Mouse (Mus musculus) C2C12 (cell line): ENCODE results near the gene 4930513O06Rik. TPM values are rescaled to one million over a fixed set of nuclear protein-coding genes. Genes with fewer than 3 reads are reported as not detected.

Experiments used
- H3K27me3 ChIP-seq: one replicate; pipeline ENCODE4 v1.6.1; 2011; ENCODE audit not compliant: control insufficient read depth, insufficient read depth, insufficient read length
- H3K36me3 ChIP-seq: one replicate; pipeline ENCODE4 v1.6.1; 2011; ENCODE audit not compliant: control insufficient read depth, insufficient read depth
- H3K4me3 ChIP-seq: one replicate; pipeline ENCODE4 v1.5.1; 2011; ENCODE audit warnings: mild to moderate bottlenecking, control low read depth; ENCODE audit not compliant: poor library complexity, insufficient read depth, severe bottlenecking
- H3K79me2 ChIP-seq: one replicate; pipeline ENCODE4 v1.6.1; 2011; ENCODE audit not compliant: control insufficient read depth, insufficient read depth
- H3K79me3 ChIP-seq: one replicate; pipeline ENCODE4 v1.6.1; 2011; ENCODE audit warnings: low read depth, control low read depth
- H3ac ChIP-seq: one replicate; pipeline ENCODE3; 2011; ENCODE audit warnings: low read depth; ENCODE audit not compliant: control insufficient read depth, insufficient read length
- CEBPB ChIP-seq: IDR thresholded peaks from one replicate; pipeline ENCODE4 v1.6.1; 2011; ENCODE audit warnings: low read depth, mild to moderate bottlenecking, control low read depth, moderate library complexity
- CTCF ChIP-seq: IDR thresholded peaks from one replicate; pipeline ENCODE4 v1.5.1; 2011; ENCODE audit not compliant: control insufficient read depth, insufficient read depth, insufficient read length
- FOSL1 ChIP-seq: IDR thresholded peaks from one replicate; pipeline ENCODE4 v1.8.0; 2011; ENCODE audit warnings: mild to moderate bottlenecking, low read length; ENCODE audit not compliant: poor library complexity, insufficient read depth, severe bottlenecking
- MAX ChIP-seq: IDR thresholded peaks from one replicate; pipeline ENCODE4 v1.6.1; 2011; ENCODE audit warnings: mild to moderate bottlenecking, control low read depth
- MYOD1 ChIP-seq: IDR thresholded peaks from one replicate; pipeline ENCODE4 v1.6.1; 2011; ENCODE audit warnings: low read depth; ENCODE audit not compliant: control insufficient read depth, insufficient read length
- MYOG ChIP-seq: IDR thresholded peaks from one replicate; pipeline ENCODE4 v1.6.1; 2011; ENCODE audit not compliant: control insufficient read depth, insufficient read length; ENCODE audit errors: extremely low read depth
- USF1 ChIP-seq: IDR thresholded peaks from one replicate; pipeline ENCODE4 v1.6.1; 2011; ENCODE audit warnings: low read depth, mild to moderate bottlenecking, control low read depth, moderate library complexity
- long read RNA-seq, 2 experiments: library from polyadenylated mRNA; unstranded; transcript quantifications; one replicate each; pipeline ENCODE4 v2.0.0; 2019 to 2020
- polyA plus RNA-seq: library from polyadenylated mRNA; unstranded; fragments of >200 nt; fragmentation: generic; extraction: Trizol; gene quantifications from one replicate; pipeline ENCODE4 v1.2.1, GENCODE M21; 2012; ENCODE audit warnings: missing spikeins

4930513O06Rik gene
- not detected for polyA plus RNA-seq
- long read RNA-seq, experiment 1 = 0 reads
- long read RNA-seq, experiment 2 = 0 reads

- Histone ChIP-seq H3K79me3 (no peaks in the 10 kb centered on the region), H3K4me3 (no peak within 1 kb of the TSS), H3K79me2 (no peaks in the 10 kb centered on the region), H3ac (no peak within 1 kb of the TSS), H3K27me3 (no peaks in the 10 kb centered on the region), H3K36me3 (no peaks in the 10 kb centered on the region)
- no peak for TF ChIP-seq MYOG
These were observed at the start of gene 4930513O06Rik for GRCm38 (mm10) chrX:139085943-139086342. Gene 4930513O06Rik (plus strand): TSS chrX:139086243.

GRCm38 (mm10) chrX:139037666-139038065, 48.4 kb upstream of the 4930513O06Rik start:
- H3K36me3 ChIP-seq = no peaks in the 10 kb centered on the region
- H3K27me3 ChIP-seq = no peaks in the 10 kb centered on the region
- no peaks in the 10 kb centered on the region for H3K79me2 ChIP-seq
- H3K79me3 ChIP-seq = no peaks in the 10 kb centered on the region
- H3ac ChIP-seq = no peak overlapping the region
- H3K4me3 ChIP-seq = no peak overlapping the region
- TF ChIP-seq FOSL1 (no peak), CEBPB (no peak), CTCF (no peak), MYOG (no peak), USF1 (no peak), MYOD1 (no peak), MAX (no peak)

- TF ChIP-seq MYOG (no peak), MAX (no peak), CTCF (no peak), FOSL1 (no peak), CEBPB (no peak), MYOD1 (no peak), USF1 (no peak)
- no peaks in the 10 kb centered on the region for H3K36me3 ChIP-seq
- H3K4me3 ChIP-seq = no peak overlapping the region
- H3K79me3 ChIP-seq = no peaks in the 10 kb centered on the region
- H3K27me3 ChIP-seq = no peaks in the 10 kb centered on the region
- no peak overlapping the region for H3ac ChIP-seq
- H3K79me2 ChIP-seq = no peaks in the 10 kb centered on the region
These were observed 46.7 kb upstream of the 4930513O06Rik start for GRCm38 (mm10) chrX:139039314-139039713.

GRCm38 (mm10) chrX:139041148-139041547, 44.9 kb upstream of the 4930513O06Rik start:
- H3K27me3 ChIP-seq = no peaks in the 10 kb centered on the region
- TF ChIP-seq CTCF (no peak), FOSL1 (no peak)
- no peak overlapping the region for H3ac ChIP-seq
- no peaks in the 10 kb centered on the region for H3K79me2 ChIP-seq
- H3K36me3 ChIP-seq = no peaks in the 10 kb centered on the region
- no peak overlapping the region for H3K4me3 ChIP-seq
- H3K79me3 ChIP-seq = no peaks in the 10 kb centered on the region

GRCm38 (mm10) chrX:139051976-139052375, 34.1 kb upstream of the 4930513O06Rik start:
- Histone ChIP-seq H3ac (no peak overlapping the region), H3K79me3 (no peaks in the 10 kb centered on the region), H3K36me3 (no peaks in the 10 kb centered on the region), H3K27me3 (no peaks in the 10 kb centered on the region), H3K4me3 (no peak overlapping the region), H3K79me2 (no peaks in the 10 kb centered on the region)
- TF ChIP-seq FOSL1 = peak; percentile 60
- peak; percentile 75 for TF ChIP-seq MAX
- peak; percentile 65 for TF ChIP-seq CEBPB
- TF ChIP-seq MYOG = no peak
- TF ChIP-seq USF1 = peak; percentile 46
- peak; percentile 66 for TF ChIP-seq MYOD1
- no peak for TF ChIP-seq CTCF

- H3ac ChIP-seq = no peak overlapping the region
- H3K36me3 ChIP-seq = no peaks in the 10 kb centered on the region
- TF ChIP-seq USF1 (no peak), CTCF (no peak), CEBPB (no peak), MAX (no peak), MYOG (no peak), FOSL1 (no peak), MYOD1 (no peak)
- H3K79me3 ChIP-seq = no peaks in the 10 kb centered on the region
- H3K79me2 ChIP-seq = no peaks in the 10 kb centered on the region
- no peaks in the 10 kb centered on the region for H3K27me3 ChIP-seq
- no peak overlapping the region for H3K4me3 ChIP-seq
These were observed 32.9 kb upstream of the 4930513O06Rik start for GRCm38 (mm10) chrX:139053149-139053548.
